Mouse (Mus musculus): ENCODE results near the gene Malsu1.

Malsu1 gene

DNA sequence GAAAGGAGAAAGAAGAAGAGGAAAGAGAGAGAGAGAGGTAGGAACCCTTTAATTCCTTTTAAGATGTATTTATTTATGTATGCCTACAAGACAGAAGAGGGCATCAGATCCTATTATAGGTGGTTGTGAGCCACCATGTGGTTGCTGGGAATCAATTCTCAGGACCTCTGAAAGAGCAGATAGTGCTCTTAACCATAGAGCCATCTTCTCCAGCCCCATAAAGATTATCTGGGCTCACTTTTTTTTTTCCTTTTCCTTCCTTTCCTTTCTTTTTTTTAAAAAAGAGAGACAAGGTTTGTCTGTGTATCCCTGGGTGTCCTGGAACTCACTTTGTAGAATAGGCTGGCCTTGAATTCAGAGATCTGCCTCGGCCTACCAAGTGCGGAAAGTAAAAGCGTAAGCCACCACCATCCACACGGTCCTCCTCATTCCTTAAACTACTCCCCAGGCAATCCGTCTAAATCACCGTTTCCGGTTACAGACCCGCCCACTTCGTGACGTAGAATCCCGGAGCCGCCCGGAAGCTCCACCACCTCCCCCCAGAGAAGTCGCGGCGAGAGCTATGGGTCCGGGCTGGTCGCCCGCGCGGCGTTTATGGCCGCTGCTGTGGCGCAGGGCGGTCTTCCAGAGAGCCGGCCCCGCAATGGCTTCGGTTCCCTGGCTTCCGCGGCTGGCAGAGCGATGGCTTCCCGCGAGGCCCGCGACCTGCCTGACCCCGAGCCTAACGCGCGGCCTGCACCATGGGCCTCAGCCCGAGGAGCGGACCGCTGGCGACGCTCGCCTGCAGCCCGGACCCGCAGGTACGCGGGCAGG is at the start of gene Malsu1:
Gene Malsu1, plus strand, starts transcription at position 492 of the 813 bp plus-strand sequence.
- in situ Hi-C loops (cut with MboI, MseI) = loop anchor here in 1 of 2 experiments (25.0 kb wide), 1 partner anchor 1411 kb away; no protein-coding TSS in a partner anchor

DNA sequence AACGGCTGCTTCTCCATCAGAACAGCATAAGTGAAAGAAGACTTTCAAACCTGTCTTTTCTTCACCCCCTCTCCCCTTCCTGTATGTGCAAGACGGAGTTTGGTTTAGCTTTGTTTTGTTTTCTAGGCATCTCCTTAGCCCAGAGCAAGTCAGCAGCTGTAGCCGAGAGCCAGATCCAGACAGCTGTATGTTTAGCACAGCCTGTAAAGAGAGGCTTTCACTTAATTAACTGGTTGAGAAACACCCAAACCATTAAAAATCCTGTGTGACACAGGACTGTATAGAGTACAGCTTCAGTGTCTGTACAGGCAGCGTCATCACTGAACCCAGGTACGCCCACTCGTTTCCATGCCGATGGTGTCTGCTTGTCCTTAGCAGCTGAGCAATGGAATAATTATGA is 48.3 kb upstream of the Malsu1 start:
- in situ Hi-C loops (cut with MboI, MseI) = no loop called here

DNA sequence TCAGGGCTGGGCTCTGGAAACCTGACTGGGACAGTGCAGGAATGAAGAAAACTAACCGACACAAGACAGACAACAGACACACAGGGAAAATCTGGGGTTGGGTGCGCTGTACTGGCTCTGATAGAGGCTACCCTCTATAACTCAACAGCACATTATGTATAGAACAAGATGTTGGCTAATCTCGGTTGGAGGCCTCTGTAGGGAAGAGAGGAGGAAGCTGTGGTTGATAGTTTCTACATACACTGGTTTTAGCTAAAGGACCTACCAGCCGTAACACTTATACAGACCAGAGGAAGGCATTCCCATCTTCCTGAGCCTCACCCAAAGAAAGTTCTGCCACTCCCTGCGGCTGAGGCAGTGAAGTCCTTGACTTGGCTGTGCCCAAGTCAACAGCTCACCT is 47.1 kb upstream of the Malsu1 start:
- in situ Hi-C loops (cut with MboI, MseI) = no loop called here

DNA sequence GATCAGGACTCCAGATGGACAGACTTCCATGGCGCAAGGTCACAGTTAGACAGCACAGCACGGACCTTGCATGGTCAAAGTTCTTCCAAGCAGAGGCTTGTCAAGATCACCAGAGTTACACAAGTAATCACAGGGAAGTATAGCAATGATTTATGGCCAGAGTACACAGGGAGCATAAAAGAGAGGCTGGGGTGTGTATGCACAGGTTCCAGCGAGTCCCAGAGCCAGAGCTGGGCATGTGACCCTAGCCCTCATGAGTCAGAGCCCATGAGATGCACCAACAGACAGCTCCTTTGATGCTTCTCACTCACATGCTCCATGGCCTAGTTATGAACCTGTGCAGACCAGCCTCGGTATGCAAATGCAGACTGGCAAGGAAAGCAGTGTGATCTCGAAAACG is 45.6 kb upstream of the Malsu1 start:
- in situ Hi-C loops (cut with MboI, MseI) = no loop called here

DNA sequence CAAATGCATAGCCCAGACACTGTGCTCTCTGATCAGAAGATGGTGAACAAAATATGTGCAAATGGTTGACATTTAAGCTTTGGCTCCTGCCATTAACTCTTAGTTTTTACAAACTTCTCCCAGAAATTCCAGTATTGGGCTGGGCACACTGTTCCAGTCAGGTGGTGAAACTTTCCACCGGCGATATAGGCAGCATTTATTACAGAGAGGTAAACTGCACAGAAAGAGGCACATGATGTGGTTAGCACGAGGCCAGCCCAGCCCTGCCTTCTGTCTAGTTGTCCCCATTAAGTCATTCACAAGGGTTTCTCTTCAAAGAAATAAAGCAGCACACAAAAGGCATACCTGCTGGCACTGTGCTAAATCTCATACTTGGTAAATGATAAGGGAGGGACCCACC is 44.9 kb upstream of the Malsu1 start:
- in situ Hi-C loops (cut with MboI, MseI) = no loop called here

DNA sequence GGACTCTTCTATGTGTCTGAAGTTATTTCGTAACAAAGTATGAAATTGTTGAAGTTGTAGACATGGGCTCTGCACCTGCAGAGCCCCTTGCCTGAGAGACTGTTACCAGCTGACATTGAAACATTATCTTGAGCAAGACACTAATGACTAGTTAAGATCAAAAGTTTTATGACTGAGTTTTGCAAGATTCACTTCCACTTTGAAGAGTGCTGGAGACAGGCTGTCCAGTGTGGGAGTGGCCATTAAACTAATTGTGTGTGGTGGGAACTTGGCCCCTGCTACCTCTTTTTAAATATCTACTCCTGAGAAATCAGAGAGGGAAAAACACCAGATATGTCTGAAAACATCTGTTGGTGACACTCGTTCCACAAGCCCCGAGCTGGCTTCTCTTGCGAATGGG is 42.4 kb upstream of the Malsu1 start:
- in situ Hi-C loops (cut with MboI, MseI) = no loop called here

DNA sequence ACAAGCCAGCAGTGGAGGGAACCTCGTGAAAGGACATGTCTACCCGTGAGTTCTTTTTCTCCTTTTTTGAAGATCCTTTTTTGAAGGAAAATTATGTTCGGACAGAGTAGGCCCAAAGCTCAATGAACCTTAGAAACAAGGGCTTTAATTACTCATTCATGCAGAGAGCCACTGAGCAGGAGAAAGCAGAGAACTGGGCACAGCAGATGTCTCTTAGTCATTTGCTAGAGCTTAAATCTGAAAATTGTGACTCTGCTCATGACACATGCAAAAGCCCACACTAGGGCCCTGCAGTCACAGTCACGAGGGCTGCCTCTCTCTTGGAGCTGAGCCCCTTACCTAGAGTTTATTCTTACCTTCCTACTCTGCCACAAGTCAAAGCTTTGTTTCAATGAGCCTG is 40.8 kb upstream of the Malsu1 start:
- in situ Hi-C loops (cut with MboI, MseI) = no loop called here

DNA sequence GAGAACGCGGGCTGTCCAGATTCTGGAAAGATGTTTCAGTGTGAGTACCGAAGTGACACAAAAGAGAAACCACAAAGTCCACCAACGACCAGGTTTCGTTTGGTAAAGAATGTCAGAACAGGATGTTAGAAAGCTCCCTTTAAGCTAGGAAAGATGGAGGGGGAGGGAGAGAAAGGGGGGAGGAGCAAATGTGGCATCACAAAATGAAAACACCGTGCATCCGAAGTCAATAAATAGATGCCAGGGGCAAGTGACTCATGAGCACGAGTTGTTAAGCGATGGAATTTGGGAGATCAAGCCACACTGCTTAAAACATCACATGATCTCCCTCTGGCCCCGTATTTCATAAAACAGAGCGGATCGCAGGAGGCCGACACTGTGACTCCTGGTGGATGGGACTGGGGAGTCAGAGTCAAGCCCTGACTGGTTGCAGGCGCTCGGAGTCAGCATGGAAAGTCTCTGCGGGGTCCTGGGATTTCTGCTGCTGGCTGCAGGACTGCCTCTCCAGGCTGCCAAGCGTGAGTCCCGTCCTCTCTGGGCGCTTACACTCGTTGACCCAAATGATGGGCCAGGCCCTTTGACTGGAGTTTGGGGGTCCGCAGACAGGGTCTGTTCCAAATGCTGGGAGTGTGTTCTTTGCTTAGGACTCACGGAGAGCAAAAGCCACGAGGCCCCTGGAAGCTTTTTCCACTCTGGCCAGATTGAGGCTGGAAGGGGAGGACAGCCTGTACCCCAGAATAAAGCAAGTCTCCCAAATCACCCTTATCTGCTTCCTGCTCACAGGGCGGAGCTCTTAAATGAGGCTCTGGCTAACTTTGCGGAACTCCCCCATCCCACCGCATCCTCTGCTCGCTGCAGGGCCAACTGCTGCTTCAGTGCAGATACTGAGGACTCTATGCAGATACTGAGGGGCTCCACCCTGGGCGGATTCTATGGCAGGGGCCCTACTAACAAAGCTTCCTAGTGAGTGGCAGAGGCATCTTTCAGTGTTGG is 37.0 kb upstream of the Malsu1 start, which contains the start of gene Gpnmb:
Gene Gpnmb, plus strand, starts transcription at position 272 of the 993 bp plus-strand sequence.
- in situ Hi-C loops (cut with MboI, MseI) = no loop called here

DNA sequence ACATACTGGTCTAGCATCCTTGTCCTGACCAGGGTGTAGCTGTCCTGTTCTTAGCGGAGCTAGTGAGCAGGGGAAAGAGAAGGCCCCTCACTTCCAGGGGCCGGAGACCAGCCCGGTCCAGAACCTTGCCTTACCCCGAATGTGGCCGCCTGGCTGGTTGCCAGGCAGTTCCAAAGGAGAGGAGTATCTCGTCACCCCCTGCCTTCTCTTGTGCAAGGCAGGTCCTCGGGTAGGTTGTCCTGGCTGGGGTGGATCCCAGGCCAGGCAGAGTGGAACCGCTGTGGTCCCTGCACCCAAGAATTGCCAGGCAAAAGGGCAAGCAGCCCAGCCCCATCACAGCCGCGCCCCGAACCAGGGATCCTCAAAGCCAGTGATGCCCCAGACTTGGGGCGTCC is 36.3 kb upstream of the Malsu1 start:
- in situ Hi-C loops (cut with MboI, MseI) = no loop called here

DNA sequence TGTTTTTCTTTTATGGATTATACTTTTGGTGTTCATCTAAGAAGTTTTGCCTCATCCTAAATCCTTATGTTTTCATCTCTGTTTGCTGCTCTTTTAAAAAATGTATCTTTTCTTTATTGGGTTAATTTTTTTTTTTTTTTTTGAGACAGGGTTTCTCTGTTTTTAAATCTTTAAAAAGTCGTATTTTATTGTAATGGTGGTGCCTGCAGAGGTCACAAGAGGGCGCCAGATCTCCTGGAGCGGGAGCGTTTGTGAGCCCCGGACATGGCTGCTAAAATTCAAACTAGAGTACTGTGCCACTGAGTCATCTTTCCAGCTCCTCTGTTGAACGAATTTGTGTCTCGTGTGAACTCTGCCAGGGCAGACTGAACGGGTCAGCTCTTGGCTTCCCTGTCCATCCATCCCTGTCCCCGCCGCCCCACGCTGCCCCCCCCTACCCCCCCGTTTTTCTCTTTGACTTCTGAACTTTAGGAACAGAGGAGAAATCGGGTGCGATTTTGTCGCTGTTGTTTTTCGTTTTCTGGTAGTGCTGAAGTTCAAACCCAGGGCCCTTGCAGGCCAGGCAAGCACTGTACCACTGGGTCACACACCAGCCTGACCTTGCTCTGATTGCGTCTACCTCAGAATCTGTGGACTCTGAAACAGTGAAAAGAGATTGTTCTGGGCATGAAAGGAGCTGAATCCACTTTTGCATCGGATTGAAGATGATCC is 34.0 kb upstream of the Malsu1 start:
- in situ Hi-C loops (cut with MboI, MseI) = loop anchor here in 1 of 2 experiments (5.0 kb wide), 1 partner anchor 198 kb away; no protein-coding TSS in a partner anchor

DNA sequence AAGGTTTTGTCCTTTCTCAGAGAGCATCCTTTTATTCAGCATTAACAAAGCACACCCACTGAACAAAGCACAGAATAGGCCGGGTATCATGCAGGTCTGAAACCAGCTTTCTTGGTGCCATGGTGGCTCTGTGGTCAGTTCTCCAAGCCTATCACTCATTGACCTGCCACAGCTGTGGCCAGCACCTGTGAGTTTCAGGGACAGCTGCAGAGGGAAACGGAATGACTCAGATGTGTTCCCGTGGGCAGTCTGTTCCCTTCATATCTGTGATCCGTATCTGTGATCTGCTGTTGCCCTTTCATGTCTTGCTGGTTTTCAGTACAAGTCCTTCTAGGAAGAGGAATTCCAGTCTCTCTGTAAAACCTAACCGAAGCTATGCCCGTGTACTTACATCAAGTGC is 27.1 kb upstream of the Malsu1 start:
- in situ Hi-C loops (cut with MboI, MseI) = no loop called here

DNA sequence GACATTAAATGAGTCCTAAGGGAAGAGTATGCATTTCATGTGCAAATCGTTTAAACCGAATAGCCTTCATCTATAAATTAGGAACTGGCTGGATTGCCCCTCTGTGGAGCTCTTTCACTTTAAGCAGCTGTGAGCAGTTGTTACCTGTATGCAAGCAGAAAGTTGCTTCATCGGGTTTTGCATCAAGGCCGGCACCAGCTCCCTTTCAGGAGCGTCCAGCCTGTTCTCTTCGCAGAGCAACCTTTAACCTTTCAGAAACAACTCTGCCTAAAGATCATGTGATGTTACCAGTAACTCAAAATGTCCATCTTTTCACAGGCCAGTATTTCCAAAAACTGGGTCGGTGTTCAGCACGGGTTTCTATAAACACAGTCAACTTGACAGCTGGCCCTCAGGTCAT is 26.6 kb upstream of the Malsu1 start:
- in situ Hi-C loops (cut with MboI, MseI) = no loop called here

DNA sequence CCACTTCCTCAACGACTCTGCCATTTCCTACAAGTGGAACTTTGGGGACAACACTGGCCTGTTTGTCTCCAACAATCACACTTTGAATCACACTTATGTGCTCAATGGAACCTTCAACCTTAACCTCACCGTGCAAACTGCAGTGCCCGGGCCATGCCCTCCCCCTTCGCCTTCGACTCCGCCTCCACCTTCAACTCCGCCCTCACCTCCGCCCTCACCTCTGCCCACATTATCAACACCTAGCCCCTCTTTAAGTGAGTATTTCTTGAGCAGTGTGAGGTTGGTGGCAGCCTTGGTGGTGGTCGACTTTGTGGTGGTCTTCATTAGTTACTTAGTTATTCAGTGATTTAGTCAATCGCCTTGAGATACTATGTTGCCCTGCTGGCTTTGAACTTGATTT is 25.7 kb upstream of the Malsu1 start:
- in situ Hi-C loops (cut with MboI, MseI) = no loop called here

DNA sequence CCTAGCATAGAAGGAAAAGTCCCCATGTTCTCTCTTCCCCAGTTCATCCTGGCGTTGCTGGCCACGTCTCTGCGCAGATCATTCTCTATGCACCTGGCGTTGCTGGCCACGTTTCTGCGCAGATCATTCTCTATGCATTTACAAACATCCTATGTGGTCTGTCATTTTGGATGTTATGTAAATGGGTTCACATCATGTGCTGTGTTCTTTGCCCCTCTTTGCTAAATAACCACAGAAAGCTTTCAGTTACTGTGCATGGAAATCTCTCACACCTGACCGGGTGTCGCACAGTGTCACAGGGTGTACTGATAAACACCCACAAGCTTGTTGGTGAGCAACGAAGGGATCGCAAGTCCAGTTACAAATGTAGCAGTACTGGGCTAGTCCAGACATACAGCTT is 25.2 kb upstream of the Malsu1 start:
- in situ Hi-C loops (cut with MboI, MseI) = no loop called here

DNA sequence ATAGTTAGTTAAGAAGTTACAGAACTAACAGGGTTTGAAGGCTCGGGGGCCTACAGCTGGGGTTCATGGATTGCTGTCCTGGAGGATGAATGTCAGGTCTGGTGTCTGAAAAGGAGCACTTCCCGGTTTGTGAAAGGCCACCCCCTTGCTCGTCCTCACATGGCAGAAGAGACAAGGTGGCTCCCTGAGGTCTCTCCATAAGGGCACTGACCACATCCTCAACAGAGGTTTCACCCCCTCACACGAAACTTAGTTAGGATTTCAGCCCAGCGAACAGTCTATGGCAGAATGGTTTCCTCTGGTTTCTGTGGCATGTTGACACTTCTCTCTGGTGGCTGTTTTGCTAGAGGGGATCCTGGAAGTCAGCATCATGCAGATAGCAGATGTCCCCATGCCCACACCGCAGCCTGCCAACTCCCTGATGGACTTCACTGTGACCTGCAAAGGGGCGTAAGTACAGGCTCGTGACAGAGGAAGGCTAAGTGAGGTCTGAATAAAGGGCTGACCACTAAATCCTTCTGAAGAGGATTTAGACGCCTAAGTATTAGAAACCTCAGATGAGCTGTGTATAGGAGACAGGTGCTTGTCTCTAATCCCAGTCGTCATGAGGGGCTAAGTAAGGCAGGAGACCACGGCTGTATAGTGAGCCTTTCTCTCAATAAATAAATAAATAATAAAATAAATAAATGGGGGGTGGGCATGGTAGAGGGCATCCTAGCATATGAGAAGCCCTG is 22.8 kb upstream of the Malsu1 start:
- in situ Hi-C loops (cut with MboI, MseI) = loop anchor here in 1 of 2 experiments (25.0 kb wide), 1 partner anchor 1389 kb away; no protein-coding TSS in a partner anchor

DNA sequence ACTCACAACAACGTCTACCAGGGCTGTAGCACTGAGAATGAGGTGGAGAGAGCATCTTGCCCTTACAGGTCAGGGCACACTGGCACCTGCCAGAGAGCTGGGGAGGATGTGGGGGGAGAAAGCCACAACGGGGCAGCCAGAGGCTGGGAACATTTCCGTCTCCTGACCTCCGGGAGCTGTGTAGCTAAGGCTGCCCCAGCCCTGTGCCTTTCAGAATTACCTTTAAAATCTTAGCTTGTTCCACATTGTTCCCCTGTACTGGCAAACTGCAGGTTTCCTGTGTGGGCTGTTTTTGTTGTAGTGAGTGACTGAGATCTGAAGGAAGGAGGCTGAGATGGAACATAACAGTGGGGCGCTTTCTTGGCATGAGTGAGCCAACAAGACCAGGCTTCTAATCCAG is 21.4 kb upstream of the Malsu1 start:
- in situ Hi-C loops (cut with MboI, MseI) = loop anchor here in 1 of 2 experiments (25.0 kb wide), 1 partner anchor 1390 kb away; no protein-coding TSS in a partner anchor

DNA sequence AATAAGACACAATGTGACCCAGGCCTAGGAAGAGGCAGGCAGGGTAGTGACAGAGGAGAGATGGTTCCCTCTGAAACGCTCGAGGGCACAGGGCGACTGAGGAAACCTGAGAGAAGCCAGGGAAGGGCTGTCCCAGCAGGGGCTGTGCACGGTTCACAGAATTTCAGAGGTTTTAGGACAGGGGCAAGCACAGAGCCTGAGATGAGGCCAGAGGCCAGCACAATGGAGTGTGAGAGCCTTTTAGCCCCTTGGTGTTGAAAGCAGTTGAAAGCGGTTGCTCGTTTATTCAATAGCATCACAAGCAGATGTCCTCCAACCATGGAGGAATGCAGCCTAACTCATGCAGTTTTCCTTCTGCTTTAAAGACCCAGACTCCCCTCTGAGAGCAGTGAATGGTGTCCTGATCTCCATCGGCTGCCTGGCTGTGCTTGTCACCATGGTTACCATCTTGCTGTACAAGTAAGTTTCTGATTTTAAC is 18.3 kb upstream of the Malsu1 start:
- in situ Hi-C loops (cut with MboI, MseI) = loop anchor here in 1 of 2 experiments (5.0 to 25.0 kb wide), 3 partner anchors 177 to 1393 kb away; no protein-coding TSS in a partner anchor

DNA sequence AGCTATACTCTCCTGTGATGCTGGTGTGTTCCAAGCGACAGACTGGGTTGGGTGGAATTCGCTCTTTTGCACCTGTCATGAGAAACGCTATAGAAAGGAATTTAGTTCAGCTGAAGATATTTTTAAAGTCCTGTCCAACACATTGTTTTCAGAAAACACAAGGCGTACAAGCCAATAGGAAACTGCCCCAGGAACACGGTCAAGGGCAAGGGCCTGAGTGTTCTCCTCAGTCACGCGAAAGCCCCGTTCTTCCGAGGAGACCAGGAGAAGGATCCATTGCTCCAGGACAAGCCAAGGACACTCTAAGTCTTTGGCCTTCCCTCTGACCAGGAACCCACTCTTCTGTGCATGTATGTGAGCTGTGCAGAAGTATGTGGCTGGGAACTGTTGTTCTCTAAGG is 17.6 kb upstream of the Malsu1 start:
- in situ Hi-C loops (cut with MboI, MseI) = loop anchor here in 1 of 2 experiments (5.0 to 25.0 kb wide), 3 partner anchors 176 to 1394 kb away; no protein-coding TSS in a partner anchor

DNA sequence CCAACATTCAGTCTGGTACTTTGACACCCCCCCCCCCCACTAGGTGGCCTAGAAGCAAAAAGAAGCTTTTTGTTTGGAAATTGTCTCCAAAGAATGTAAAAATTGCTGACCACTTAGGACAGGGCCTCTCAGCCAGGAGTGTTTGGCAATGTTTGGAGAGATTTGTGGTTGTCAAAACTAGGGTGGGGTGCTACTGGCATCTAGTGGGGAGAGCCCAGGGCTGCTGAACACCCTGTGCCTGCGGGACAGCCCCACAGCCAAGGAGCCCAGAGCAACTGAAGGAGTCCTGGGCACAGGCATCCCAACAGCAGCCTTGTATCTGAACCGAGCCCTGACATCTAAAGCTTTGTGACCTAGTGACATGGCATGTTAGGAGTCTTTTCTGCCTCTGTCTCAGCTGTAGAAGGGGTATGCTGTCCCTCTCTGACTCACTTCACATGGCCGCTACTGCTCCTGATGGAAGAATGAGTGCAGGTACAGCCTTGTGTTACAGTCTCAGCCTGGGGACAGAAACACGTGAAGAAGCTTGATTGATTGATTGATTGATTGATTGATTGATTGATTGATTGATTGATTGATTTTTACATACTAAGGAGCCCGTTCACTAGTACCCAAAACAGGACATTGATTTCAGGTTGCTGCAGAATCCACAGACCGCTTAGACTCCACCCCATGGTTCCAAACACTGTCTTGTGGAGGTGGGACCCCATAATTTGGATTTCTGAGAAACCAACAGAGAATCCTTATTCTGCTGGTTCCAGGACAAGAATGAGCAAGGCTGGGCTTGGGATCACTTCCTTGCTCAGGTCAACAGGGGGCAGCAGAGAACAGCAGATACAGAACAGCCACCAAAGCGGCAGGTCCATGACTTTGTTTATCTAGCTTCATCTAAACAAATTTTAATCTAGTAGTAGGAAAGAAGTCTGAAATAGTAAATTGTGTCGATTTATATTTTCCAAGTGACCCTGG is 16.3 kb upstream of the Malsu1 start:
- in situ Hi-C loops (cut with MboI, MseI) = loop anchor here in 1 of 2 experiments (5.0 to 25.0 kb wide), 3 partner anchors 175 to 1395 kb away; no protein-coding TSS in a partner anchor

All from T-helper 17 cell (primary cell).